Mouse (Mus musculus) liver, adult 2 months (tissue): Measurements from ENCODE around the gene Insrr.

Source experiments
- CTCF ChIP-seq: fragments of 200-500 bp; IDR thresholded peaks from 2 replicates; pipeline ENCODE4 v1.5.1; 2011; ENCODE audit warnings: low read depth, low read length, control low read depth
- POLR2A ChIP-seq: fragments of 200-500 bp; IDR thresholded peaks from 2 replicates; pipeline ENCODE4 v1.6.1; 2011; ENCODE audit warnings: low read length, control low read depth; ENCODE audit not compliant: insufficient read depth; ENCODE audit errors: extremely low read depth

DNA sequence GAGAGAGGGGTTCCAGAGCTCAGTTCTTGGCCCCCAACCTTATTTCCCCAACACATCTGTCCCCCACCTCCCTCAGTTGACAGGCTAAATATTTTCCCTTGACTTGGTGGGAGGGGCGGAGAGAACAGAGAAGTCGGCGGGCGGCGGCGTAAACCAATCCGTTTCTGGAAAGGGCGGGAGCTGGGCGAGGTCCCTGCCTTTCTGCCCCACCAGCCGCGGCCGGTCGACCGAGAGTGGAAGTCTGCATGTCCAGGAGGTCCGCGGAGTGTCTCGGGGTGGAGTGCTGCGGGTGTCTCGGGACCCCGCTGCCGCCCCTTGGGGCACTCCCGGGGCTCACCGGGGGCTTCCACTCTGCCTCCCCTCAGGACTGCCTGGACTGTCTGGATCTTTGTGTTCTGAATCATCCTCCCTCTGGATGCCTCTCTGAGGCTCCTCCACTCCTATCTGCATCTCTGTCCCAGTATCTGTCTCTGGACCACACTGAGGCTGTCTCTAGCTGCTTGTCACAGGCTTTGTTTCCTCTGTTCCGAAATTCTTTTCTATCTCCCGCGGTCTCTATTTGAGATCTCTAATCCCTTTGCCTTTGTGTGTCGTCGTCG lies at the start of gene Insrr:
- TF ChIP-seq CTCF (no peak), POLR2A (no peak)
